Mouse (Mus musculus) fibroblast of lung, adult 2 months (primary cell): ENCODE measurements at regions not wholly inside any gene's neighbourhood (a gene's known extent, or its start where the extent isn't known, plus 50 kb on each side); places are given as distances from the start of the nearest gene placed in this dataset.

ENCODE experiments used
- DNase-seq: peaks from one replicate; pipeline ENCODE4 v3.0.0-alpha.2; 2011; ENCODE audit warnings: low read depth

DNA sequence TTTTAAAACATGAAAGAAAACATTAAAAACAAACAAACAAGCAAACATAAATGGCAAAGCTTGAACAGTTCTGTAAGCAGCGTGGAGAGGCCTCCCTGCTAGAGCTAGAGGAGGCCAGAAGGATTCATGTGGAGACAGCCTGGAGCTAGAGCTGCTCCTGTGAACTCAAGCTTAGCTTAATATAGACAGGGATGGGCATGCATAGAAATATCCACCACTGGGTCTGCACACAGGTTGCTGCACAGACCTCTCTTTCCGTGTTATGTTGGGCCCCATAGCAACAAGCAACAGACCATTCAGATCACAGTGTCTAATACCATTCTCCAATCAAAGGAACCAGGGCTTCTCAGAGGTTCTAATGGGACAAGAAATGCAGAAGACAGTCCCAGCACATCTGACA lies 122.9 kb upstream of the Magi3 start:
- no peak for DNase-seq

DNA sequence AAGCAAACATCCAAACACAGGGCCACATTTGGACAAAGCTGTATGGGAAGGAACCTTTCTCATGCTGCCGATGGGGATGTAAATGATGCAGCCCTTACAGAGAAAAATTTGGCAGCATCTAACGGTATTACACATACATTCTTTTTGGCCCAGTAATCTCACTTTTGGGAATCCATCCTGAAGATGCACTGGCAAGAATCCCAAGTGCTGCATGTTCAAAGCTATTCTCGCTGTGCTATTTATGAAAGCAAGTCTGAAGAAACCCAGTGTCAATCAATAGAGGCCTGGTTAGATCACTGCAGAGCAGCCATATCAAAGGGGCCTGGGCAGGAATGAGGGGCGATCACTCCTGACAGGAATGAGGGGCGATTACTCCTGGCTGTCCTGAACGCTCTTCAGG lies 122.0 kb upstream of the Magi3 start:
- no peak for DNase-seq

DNA sequence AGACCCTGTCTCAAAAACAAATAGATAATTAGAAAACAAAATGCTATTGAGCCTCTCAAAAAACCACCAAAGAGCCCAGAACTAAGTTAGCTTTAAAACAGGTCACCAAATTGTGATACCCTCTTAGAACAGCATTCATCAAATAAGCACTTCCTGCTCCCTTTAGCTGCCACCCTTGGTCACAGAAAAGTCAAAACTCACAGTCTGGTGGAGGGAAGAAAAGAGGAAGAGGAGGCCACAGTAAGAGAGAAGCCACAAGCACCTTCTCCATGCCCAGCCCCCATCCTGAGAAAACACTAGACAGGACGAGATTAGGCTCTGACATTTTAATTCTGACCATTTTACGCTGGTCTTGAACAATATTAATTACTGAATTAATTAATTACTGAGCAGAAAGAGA lies 120.2 kb upstream of the Magi3 start:
- DNase-seq: no peak

DNA sequence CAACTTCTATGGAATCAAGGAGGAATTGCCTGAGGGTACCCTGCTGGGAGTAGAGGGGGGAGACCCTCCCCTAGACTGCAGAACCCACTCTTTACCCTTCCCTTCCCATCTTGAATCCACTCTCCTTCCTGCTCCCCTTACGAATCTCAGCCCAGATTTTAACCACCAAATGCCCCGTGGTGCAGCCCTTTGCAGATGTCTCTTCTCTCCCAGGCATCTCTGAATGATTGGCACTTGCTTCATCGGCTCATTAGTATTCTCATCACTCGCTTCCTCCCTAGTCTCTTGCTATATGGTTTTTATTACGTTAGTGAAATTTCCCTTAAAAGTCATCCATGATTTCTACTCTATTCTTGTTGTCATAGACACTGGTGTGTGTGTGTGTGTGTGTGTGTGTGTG lies 116.7 kb upstream of the Magi3 start:
- DNase-seq: no peak

DNA sequence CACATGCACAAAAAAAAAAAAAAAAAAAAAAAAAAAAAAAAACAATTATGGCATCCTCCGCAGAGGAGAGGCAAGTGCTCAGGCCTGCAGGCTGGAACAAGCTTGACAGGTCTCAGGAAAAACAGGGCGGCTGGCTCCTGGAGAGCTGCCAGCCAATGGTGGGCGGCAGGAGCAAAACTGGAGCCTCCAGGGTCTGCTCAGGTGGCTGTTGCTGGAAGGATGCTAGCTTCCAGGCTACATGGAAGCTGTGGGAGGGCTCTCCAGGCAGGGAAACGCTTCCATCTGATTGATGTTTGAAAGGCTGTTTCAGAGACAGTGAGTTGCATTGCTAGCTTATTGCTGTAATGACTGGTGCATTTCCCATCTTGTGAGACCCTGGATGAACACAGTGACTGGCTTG lies 116.1 kb upstream of the Magi3 start:
- DNase-seq: no peak

DNA sequence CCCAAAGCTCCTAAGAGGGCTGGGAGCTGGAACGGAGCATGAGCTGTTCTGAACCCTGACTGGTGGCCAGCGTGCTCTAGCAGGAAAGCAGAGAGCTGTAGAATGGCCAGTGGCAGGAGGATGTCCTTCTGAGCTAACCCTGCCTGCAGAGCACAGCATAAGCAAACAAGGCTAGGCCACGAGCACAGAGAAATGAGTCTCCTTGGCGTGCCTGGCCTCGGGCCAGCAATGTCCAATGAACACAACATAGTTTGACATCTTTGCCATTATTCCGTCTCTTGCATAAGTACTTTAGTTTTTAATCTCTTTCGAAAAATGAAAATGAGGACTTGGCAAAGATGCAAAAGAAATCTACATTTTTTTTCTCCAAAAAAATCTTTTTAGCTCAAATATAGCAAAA lies 114.6 kb upstream of the Magi3 start:
- no peak for DNase-seq

DNA sequence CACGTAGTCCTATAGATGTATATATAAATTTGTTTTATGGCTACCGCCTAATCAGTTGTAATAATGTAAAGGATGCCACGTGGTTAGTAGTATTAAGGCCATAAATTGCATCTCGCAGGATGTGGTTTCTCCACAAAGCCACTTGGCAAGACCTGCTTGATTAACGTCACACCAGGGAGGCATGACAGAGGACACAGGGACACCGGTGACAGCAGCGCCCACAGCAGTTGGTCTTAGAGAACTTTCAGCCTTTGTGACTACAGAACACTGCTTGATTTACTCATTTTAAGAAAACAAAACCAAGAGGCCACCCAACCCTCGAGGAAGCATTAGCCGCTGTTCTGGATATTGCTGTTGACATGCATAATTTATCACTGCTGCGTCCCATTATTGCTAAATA lies 113.2 kb upstream of the Magi3 start:
- no peak for DNase-seq

DNA sequence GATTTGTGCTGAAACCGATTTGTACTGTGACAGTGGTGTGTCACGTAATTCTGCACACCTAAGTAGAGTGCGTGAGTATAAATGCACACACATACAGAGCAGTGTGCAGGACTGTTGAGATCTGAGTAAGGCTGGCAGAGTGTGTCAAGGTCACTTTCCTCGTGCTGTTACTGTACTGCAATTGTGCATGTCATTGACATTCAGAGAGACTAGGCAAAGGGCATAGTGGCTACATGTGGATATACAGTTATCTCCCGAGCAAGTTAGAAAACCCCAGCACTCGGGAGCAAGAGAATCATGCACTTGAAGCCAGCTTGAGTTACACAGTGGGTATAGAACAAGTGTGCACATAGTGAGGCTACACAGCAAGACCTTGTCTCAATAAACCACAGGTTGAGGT lies 110.5 kb upstream of the Magi3 start:
- no peak for DNase-seq

DNA sequence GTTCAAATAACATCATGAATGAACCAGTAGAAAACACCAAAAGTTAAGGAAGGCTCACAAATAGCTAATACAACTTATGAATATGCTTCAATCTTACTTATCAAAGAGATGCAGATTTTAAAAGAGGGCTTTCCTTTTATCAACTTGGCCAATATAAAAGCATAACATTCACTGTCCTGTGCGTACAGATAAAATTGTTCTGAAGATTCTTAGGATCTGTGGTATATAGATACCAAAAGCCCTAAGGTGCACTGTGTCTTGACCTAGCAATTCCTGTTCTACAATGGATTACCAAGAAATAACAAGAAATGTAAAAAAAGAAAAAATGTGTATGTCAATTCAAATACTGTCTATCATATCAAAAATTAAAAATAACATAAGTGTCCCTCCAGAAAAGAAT lies 107.7 kb upstream of the Magi3 start:
- no peak for DNase-seq

DNA sequence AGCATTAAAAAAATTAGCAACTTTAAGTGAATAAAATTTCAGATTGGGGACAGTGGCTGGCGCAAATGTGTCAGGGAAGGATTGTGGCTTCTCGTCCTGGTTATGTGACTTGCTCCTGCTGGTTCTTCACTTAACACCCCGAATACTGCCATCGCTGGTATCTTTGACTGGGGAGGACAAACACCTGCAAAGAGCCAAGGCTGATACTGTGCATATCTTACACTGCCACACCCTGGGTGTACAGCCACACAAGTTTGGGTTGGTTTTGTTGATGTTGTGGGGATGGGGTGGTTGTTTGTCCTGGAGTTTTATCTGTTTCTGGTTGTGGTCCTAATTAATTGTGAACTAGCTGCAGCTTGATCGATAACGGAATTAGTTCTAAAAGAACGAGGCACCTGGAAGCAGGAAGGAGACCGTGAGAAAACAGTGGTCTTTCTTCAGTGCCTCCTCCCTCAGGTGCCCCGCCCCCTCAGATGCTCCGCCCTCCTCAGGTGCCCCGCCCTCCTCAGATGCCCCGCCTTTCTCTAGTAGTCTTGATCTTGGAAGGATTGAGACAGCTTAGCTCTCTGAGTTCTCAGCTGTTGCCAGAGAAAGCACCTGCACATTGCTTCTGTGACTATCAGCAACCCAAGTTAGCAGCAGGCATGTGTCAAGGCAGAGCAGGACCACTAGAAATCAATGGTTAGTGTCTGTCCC lies 107.0 kb upstream of the Magi3 start:
- no peak for DNase-seq

DNA sequence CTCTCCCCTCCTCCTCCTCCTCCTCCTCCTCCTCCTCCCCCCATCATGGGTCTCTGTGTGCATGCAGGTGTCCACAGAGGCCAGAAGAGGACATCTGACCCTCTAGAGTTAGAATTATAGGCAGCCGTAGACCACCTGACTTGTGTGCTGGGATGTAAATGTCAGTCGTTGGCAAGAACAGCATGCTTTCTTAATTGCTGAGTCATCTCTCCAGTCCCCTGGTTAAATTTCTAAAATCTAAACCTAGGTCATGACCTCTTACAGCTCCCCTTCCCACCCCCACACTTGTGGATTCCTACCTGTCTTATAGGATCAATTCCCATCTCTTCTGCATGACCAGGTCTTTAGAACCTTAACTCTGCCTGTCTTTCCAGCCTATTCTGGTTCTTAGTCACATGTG lies 102.4 kb upstream of the Magi3 start:
- DNase-seq: no peak

DNA sequence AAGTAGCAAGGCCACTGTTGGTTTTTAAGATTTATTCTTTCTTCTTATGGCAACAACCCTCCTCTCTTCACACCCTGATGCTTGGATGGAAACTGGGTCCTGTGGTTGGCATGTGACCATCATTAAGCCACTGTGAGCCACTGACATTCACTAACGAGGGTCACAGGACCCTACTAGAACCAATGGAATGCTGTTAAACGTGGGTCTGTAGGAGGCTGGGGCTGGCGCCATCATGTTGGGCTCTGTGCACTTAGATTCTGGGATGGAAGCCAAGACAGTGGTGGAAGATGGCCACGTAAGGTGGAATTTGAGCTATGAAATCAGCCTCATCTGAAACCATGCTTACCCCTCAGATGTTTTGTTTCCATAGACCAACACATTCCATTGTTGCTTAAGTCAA lies 100.2 kb upstream of the Magi3 start:
- DNase-seq: peak; percentile 43

DNA sequence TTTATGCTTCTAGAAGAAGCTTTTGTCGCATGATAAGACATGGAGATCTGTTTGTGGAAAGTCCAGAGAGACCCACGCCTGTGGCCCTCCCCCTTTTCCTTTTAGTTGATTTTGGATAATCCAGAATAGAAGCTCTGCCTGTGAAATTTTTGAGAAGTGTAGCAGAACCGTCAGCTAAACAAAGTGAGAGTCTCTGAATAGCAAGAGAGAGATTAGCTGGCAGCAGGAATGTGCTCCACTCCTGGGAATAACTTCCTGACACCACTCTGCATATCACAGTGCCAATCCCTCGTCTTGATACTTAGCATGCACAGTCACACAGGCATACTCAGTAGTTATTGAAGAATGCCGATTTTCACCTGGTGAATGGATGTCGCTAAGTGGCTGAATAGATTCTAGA lies 99.2 kb upstream of the Magi3 start:
- DNase-seq: no peak

DNA sequence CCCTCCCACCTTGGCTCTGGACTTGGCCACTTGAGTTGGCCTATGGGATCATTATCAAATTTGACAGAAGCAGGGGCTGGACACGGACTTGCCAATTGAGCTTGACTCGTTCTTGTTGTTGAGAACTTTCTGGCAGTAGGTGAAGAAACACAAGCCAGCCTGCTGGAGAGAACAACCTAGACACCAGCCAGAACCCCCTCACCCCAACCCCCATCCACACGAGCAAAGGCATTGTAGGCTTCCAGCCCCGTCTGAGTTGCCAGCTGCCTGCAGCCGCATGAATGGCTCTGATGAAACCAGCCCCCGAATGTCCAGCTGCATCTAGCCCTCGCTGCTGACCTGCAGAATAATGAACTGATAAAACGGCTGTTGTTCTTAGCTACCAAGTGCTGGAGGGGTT lies 98.7 kb upstream of the Magi3 start:
- DNase-seq: peak; percentile 27

DNA sequence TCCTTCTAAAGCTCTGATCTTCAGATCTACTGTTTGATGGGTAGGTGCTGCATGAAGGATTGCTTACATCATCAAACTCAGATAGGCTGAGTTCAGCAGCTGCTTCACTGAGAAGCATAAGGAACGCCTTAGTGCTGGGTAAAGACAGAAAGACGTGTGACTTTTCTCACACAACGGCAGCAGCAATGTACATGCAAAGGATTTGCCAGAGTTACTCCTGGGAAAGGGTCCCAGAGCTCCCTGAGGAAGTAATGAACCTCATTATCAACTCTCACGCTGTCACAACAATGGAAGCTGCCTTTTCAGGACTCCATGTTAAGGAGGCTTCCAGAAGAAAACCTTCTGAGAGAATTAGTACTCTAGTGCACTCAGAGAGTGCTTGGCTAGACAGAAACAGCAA lies 97.4 kb upstream of the Magi3 start:
- no peak for DNase-seq

DNA sequence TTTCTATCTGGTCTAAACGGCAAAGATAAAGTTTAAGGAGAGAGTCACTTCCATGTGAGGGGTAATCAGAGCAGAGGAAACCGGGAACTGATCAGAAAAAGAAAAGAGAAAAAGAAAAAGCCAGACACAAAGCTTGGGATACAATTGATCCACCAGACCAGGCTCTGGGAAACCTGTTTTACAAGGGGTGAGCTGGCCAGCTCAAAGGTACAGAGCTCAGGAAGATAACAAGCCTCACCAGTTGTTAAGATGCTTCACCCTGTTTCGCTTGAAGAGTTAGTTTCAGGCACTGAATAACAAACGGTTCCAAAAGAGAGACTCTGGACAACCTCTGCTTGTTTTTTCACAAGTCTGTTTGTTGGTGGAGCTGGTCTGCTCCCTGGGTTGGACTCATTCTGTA lies 92.9 kb upstream of the Magi3 start:
- no peak for DNase-seq

DNA sequence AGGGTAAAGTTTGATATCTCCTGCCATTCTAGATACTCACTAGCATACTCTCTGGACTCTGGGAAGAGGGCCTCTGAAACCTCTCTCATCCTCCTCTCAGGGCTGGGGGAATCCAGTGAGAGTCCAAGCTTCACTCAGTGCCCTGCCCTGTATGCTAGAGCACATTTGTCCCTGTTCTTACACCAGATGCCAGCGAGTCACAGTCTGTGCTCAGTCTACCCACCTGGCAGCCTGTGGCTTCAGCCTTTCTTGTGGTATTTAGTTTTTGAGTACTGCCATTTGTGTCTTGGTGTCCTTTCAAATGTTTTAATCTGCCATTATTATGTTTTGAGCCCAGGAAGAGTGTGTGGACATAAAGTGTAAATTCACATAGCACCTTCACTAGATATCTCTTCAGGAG lies 86.8 kb upstream of the Magi3 start:
- no peak for DNase-seq

DNA sequence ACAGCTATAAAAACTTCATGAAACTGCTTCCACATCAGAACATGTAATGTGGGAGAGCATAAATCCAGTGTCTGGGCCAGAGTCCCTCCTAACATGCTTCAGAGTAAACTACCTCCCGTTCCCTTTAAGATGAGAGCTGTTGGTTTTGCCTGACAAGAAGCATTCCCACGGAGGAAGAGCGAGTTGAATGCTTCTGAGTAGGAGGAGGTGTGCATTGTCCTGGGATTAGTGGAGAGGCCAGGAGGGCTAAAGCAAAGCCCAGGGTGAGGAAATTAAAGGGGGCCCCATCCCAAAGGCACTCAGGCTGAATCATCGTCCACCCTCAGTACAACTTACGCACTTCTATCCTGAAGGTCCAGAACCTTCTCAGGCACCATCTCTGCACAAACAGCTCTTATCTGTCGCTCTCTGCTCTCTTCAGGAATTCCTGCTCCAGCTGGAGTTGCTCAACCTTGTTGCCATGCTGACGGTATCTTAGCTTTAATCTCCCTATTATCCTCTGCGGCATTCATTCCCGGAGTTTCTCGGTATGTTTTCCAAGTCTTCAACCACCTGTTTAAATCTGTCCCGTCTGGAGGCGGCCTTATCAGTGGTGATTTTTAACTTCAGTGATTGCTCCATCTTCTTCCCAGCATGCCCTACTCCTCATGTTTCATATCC lies 85.9 kb upstream of the Magi3 start:
- no peak for DNase-seq

DNA sequence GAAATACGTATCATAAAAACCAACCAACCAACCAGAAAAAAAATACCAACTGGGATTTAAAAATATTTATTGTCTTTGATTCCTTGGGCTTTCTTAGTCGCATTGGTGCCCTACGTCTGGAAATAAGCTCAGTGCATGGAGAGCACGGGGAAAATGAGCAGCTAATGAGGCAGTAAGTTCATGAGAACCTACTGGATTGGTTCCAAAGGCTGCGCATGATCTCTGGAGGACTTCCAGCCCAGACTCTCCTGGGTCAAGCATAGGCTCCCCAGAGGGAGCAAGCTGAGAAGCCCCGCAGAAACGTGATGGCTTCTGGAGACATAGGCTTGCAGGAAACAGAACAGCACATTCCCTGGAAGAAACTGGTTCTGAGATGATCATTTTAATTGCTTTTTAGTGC lies 83.4 kb upstream of the Magi3 start:
- DNase-seq: no peak

DNA sequence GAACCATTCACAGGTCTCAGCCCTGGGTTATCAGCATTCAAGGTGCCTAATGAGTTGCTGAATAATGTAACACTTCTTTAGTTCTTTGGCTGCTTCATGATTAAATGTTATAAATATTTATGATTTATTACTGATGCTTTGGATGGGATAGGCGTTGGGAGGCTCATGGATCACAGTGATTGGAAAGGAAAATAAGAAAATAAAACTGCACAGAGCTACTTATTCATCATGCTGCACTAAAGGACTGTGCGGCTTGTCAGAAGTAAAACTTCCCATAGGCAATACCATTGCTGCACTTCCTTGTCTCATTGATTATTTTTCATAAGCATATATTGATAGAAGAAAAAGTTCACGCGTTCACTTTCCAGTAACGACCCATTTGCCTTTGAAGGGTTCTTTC lies 80.0 kb upstream of the Magi3 start:
- DNase-seq: no peak

DNA sequence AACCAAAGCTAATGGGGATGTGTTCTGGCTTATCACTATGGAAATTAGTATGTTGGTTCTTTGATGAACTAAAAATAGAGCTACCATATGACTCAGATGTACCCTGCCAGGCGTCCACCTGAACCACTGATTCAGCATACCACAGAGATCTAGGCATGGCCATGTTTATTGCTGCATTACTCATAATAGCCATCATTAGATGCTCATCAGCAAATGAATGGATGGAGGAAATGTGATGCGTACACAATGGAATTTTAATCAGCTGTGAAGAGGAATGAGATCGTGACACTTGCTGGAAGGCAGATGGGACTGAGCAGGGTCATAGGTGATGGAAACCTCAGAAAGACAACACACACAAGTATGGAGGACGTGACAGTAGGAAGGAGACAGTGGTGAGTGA lies 78.7 kb upstream of the Magi3 start:
- DNase-seq: no peak

DNA sequence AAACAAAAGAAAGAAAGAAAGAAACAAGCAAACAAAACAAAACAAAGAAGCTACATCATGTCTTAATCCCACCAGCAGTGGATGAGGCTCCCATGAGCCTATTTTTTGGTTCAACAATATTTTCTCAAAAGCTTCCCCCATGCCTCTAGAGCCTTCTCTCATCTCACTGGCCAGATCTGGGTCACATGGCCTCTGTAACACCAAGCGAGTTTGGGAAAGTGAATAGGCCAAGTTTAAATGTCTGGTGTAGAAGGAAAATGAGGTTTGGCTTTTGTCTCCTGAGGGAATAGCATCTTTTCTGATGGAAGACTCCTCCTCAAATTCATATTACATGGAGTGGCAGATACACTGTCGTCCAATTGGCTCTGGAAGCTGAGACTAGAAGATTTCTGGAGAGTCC lies 78.2 kb upstream of the Magi3 start:
- no peak for DNase-seq

DNA sequence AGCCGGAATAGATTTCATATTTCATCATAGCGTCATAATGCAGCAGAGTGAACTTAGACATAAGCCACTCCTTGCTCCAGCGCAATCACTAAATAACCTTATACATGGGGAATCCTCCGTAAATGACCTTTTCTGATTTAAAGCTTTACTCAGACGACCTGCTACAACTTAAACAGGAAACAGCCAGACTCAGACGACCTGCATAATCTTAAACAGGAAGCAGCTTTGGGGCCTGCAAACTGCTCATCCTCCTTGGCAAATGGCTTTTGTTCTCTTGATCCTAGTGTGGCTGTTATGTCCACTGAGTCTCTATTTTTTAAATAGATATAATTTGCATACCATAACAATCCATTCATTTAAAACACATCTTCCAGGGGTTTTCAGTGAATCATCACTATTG lies 76.9 kb upstream of the Magi3 start:
- no peak for DNase-seq

DNA sequence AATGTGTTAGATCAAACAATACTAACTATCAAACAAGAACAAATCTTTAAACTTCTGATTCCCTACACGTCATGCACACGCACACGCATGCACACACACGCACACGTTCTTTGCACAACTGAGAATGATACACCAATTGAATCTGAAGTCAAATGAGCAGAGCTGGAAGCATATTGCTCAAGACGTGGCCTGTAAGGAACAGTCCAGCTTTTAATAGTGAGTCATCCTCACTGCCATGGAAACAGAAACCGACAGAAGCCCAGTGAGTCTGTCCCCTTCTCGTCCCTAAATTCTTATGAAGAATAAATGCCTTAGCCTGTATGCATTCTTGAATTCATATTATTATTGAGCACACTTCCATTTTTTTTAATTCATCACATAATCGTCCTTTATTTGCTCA lies 75.7 kb upstream of the Magi3 start:
- DNase-seq: peak; percentile 56
